Mouse (Mus musculus) granulocyte monocyte progenitor cell, adult 5-6 weeks (primary cell): ENCODE measurements at regions not wholly inside any gene's neighbourhood (a gene's known extent, or its start where the extent isn't known, plus 50 kb on each side); places are given as distances from the start of the nearest gene placed in this dataset.

Experiments
- ATAC-seq: replicated peaks from 2 replicates; pipeline ENCODE4 v1.8.0; 2016; ENCODE audit warnings: mild to moderate bottlenecking, moderate TSS enrichment, inconsistent platforms; ENCODE audit not compliant: poor library complexity, severe bottlenecking

DNA sequence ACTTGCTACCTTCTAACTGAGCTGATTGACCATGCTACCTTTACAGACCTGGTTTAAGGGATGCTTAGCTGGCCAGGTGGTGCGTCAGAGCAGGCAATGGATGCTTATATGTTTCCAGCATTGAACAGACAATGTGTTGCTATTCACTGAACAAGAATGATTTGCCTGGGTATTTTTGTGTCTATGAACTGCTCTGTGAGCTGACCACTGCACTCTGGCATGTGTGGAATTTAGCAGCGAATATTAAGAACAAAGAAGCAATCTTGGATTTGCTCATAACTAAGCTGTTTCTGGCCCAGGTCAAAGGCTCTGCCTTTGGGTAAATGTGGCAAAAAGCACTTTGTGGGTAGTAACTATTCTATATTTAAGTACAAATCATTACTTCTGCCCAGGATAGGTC, 58.3 kb upstream of the Ccdc39 start:
- ATAC-seq, result no peak

DNA sequence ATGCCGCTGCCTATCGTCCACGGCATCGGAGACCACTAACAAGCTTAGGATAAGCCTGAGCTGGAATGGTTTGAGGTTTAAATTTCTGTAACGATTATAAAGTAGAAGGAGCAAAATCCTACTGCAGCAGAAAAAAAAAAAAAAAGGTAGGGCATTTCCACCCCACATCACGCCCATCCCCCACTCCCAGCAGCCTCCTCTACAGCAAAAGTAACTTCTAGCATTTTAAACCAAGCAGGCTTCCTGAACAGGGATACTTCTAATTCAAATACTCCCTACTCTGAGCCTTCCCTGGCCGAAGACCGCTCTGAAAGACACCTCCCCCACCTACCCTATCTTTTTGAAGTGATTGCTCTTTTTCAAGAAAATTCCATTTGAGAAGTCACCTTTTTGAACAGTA, 59.2 kb upstream of the Ccdc39 start:
- ATAC-seq, result no peak

DNA sequence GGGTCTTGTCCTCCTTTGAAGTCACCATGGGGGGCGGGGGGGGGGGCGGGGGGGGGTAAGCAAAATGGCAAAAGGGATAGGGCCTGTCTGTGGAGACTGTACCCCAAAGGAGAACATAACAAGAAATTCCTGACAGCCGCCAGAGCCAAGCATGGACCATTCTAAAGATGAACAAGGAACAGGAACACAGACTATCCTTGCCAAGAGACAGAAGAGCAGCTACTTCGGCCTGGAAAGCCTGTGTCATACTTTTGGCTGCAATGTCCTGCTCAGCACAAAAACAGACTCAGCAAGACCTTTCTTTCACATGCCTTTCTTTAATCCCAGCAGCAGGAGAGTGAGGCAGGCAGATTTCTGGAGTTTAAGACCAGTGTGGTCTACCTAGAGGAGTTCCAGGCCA, 59.7 kb upstream of the Ccdc39 start:
- no peak for ATAC-seq

DNA sequence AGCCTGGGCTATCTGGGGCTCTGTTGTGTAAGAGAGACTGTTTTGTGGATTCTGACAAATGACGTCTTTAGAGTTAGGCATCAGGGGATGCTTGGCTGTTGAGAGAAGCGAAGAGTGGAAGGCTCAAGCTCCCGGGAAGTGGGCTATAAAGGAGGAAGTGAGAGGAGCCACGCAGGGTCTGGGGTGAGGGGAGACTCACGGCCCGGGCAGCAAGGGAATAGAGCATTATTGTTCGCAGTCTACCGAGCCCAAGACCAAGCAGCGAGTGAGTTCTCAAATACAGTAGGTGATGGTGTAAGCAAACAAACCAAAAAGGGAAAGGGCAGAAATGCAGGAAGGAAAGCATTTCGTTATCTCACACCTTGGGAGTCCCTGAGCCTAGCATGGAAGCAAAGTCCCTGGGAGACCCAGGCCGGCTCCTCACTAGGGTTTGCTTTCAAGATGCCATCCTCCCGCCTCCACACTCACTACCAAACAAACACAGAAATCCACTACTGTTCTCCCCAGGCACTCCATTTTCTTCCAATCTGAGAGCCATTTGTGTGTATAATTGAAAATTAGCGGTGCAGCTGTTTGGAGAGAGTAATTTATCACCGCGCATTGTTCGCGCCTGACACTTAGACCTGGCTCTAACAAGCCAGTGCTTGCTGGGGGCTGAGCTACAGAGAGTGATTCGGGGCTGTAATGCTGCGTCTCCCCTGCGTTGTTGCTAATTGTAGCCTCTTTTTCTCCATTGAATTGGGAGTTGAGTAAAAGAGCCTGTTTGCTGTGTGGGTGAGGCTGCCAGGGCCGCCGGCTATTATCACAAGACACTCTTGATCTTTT, 61.0 kb upstream of the Ccdc39 start:
- ATAC-seq, result no peak

DNA sequence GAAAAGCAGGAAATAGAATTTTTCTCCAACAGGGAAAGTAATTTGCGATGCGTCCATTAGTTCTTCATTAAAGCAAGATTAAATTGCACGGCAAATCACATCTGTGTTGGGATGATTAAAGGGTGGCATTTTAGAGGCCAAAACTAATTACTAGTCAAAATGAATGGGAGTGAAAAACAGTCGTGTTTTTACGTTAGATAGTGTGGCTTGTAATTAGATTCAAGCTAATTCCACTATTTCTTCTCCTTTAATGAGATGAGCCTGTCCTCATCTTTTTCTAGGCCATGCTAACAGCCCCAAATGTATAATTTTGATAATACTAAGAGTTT, 61.5 kb upstream of the Ccdc39 start:
- ATAC-seq, result no peak

DNA sequence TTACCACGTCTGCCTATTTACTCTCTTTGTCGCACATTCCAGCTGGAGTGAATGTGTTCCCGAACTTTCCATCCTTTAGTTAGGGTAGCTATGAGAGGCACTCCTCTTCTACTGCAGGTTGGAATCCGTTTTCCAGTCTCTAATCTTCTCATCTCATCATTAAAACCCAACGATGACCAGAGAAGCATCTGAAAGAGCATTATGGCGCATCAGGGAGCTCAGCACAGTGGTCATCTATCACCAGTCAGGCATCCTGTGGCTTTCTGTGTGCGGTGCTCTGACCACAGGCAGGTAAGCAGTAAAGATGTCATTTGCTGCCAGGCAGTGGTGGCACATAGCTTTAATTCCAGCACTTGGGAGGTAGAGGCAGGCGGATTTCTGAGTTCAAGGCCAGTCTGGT, 63.0 kb upstream of the Ccdc39 start:
- ATAC-seq, result no peak

DNA sequence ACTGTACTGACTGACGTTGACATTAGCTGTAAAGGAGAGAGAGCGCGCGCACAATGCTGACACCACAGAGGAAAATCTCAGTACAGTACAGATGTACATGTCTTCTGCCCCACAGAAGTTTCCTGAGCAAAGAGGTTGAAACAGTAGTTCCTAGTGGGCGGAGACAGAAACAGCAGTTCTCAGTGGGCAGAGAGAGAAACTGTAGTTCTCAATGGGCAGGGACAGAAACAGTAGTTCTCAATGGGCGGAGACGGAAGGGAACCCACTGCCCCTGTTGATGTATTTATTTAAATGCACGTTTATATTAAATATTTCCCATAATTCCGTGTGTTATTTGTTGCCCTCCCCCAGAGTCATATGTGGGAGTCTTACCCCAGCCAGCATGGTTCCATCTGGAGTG, 67.4 kb upstream of the Ccdc39 start:
- no peak for ATAC-seq

DNA sequence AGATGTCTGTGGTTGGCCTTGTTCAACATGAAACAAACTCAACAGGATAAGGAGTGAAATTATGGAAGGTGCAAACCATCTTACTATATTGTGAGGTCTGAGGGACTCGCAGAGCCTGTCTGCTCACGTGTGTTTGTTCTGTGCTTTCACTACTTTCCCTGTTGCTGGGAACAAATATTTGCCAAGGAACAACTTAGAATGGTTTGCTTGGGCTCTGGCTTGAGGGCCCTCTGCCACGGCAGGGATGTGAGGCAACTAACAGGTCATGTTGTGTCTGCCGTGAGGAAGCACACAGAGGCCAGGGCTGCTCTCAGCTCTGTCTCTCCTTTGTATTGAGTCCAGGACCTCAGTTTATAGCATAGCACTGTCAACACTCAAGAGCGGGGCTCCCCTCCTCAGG, 69.4 kb upstream of the Ccdc39 start:
- ATAC-seq, result no peak

DNA sequence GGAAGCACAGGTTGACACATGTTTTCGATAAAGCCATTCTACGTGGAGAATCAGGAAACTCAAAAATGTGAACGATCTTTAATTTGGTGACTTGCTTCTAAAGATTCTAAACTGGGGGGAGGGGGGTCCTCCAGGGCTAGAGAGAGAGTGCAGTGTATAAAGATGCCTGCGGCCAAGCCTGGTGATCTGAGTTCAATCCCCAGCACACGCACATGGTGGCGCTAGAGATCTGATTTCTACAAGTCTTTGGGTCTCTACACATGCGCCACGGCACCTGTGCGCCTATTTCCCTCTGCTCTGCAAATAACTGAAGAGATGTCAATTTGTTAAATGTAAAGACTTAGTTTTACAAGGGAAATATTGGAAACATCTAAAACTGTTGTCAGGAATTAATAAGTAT, 70.3 kb upstream of the Ccdc39 start:
- ATAC-seq, result 0 out of 2 replicates have a peak, but pooled peaks have one; percentile 40

DNA sequence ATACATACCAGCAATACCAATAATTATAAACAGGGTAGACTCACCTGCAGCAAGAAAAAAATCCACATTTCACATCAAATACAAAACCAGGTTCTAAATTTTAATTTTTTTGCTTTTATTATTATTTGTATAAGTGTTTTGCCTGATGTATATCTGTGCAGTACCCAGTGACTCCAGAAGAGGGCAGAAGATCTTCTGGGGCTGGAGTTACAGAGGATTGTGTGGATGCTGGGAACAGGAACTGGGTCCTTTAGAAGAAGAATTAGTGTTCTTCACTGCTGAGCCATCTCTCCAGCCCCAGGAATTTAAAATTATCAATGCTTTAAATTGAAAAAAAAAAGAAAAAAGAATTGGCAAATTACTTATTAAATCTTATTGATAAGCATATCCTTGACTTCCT, 71.7 kb upstream of the Ccdc39 start:
- ATAC-seq, result no peak

DNA sequence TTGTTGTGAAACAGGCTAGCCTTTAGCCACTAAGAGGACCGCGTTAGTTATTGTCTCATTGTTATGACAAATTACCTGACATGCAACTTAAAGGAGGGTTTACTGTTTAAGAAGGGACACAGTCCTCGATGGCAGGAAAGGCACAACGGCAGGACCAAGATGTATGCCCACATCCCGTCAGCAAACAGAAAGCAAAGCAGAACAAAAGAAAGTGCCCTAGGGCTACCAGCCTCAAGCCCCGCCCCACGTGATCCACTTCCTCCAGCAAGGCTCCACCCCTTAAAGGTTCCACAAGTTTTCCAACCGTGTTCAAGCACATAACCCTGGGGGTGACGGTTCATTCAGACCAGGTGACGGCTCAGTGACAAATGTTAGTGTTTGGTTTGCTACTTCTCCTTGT, 72.2 kb upstream of the Ccdc39 start:
- ATAC-seq, result no peak

DNA sequence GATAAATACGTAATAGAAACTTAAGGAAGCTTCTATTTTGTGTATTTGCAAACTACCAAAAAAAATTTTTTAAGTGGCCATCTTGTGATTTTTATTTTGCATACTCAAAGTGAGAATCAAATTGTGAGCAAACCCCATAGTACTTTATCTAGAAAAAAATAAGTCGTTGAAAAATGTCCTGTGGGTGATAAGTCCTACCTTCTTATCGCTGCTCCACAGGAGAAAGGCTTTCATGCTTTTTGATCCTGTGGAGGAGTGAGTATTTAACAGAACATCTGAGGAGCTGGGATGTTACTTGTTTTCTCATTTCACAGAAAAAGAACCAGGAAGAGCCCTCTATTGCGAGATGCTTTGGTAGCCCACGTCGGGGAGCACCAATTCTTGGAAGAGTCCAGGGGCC, 72.7 kb upstream of the Ccdc39 start:
- no peak for ATAC-seq

DNA sequence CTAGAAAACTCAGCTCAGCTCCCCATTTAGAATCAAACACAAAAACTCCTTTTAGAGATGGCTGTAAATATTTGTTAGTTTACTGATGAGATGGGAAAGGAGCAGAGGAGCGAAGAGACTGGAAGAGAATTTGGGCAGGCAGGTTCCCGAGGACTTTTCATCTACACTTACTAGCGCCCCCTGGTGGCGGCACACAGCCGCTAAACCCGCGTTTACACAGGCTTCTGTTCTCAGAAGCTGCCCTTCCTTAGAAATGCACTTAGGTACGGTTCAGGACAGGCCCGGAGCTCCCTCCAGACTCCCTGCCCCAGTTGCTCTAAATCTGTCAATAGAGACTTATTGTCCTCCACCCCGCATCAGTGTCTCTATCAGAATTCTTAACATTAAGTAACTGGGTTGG, 74.7 kb upstream of the Ccdc39 start:
- peak; percentile 66 for ATAC-seq

DNA sequence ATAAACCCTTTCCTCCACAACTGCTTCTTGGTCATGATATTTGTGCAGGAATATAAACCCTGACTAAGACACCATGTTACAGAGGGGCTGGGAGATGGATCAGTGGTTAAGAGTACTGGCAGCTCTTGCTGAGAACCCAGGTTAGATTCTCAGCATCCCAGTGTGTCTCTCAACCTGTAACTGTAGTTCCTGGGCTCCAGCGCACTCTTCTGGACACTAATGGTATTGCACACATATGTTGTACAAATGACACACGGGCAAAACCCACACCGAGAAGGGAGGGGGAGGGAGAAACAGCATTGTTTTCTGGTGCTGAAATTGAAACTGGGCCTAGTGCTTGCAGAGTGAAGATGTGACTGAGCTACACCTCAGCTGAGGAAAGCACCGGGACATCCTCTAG, 81.0 kb upstream of the Ccdc39 start:
- ATAC-seq, result no peak

DNA sequence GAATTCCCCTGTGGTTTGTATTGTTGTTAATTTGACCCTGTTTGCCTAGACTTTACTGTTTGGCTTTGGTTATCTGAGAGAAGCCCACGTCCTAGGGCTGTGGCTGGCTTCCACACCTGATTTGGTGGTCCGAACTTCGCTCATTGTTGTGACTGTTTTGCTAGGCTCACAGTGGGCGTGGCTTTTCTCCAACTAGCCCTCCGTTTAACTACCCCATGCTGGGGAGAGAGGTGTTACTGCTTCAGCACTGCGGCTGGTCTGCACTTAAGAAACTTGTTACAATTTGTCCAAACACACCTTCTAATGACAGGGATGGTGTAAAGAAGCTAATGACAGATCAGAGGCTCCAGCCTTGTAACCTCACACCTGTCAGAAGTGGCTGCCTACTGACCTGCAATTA, 64.7 kb upstream of the Fxr1 start:
- ATAC-seq, result no peak

DNA sequence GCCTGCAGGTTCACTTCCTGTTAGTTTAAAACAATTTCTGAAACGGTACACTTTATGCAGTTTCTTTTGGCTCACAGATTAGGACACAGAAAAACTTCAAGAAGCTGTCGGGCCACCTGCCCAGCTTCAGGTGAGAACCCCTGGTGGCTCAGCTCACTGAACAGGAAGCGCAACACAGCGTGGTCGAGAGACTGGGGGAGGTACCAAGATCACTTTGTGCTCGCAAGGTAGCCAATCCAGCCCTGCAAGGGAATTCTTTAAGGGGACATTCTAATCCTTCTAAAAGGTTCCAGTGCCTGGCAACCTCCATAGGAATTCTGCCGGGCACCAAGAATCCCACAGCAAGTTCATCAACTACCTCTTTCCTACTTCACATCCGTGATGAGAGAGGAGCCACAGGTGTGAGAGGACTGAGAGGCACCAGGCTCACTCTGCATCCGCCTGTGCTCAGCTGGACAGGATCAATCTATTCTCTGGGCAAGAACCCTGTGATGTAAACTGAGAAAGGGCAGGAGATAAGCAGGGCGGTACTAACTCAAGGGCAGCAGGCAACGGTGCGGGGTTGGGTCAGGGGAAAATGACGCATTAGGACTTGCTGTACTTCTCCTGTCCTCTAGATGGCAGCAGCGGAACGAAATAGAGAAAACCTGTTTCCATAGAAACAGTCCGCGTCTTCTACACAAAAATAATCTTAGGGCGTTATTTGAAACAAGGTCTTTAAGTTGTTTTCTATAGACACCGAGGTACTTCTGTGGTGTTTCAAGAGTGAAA, 63.7 kb upstream of the Fxr1 start:
- peak; percentile 93 for ATAC-seq

DNA sequence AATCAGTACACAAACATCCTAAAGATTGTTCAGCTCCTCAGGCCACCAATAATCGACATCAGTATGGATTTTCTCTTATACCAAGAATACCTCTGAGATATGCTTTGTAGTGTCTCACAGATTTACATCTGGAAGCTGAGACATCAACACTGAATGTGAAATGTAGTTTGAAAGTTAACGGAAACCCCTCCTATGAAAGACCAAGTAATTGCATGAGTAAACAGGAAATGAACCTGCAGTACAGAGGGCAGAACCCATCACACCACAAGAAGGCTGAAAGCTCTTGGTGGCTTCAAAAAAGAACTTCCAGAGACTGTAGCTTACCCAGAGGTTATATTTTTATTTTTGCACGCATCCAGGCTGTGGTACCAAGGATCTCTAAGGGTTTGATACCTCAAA, 63.1 kb upstream of the Fxr1 start:
- ATAC-seq, result no peak

DNA sequence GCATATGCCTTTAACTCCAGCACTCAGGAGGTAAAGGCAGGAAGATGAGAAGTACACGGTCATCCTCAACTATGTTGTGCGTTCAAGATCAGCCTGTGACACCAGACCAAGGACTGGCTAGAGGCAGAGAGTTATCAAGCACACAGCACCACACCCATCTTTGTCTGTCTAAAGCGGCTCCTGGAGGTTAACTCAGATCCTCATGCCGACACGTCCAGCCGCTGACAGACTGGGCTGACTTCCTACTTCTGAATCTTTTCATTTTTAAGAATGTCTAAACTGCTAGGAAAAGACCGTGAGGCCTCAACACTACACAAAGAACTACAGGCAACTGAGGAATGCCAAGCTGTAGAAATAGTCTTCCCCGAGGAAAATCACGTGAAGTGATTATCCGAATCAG, 62.1 kb upstream of the Fxr1 start:
- ATAC-seq, result no peak

DNA sequence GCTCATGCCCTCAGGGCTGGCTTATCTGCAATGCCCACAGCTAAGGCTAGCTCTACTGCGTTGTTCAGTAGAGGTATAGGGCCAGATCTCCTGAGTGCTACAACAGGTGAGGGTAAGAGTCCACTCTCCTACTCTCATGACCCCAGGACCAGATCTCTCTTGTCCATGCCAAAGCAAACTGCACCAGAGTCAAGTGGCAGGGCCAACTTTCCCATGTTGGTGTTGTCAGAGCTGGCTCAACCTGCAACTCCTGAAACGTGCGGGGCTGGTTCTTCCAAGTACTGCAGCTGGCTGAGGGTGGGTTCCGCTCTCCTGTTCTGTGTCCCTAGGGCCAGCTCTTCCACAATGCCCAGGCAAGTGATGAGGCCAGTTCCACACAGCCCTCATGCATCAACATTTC, 61.5 kb upstream of the Fxr1 start:
- no peak for ATAC-seq

DNA sequence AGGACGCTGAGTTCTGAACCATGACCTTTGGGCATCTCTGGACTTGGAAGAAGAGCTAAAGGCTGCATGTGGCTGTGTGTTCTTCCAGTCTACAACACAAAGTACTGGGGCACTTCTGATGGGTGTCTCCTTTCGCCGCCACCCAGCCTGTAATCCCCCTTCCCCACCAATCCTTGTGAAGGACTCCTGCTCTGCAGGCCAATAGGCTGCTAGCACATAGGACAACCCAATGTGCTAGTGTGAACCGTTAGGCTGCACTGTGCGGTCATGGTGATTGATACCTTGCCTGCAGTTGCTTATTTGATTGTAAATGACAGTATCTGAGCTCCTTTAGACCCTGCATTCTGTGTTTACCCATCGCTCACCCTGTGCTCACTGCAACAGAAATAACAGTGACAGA, 59.5 kb upstream of the Fxr1 start:
- no peak for ATAC-seq

DNA sequence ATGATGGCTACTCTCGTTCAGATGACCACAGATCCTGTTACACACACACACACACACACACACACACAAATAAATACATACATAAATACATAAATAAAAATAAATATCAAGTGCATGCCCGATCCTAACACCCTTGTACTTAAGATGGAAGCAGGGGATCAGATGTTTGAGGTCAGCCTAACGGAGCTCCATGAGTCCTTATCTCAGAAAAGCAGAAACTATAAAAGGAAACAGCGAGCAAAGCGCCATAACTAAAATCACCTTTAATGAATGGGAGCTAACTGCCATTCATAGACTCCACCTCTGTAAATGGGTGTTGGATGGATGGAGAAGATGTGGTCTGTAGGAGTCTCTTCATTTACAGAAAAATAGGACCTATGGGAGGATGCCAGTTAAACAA, 56.8 kb upstream of the Fxr1 start:
- ATAC-seq, result no peak

DNA sequence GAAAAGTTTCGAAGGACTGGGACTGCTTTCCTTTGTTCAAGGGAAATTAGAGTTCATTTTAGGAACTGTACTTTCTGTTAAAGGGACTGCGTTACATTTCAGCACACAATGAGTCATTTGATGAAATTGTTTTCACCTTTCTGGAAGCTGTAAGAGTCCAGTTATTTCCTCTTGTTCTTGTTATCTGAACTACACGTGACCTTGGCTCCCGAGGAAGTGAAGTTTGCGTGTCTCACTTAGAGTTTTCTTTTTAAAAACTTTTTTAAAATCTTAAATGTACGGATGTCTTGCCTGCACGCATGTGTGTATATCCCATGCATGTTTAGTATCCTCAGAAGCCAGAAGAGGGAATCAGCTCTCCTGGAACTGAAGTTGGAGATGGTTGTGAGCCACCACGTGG, 52.6 kb upstream of the Fxr1 start:
- ATAC-seq, result no peak
